Mouse (Mus musculus) hindbrain, embryonic 14.5 days (tissue): ENCODE data around the gene Mindy4. TPM values are rescaled to one million over a fixed set of nuclear protein-coding genes. Genes with fewer than 3 reads are reported as not detected.

ENCODE experiments used
- ATAC-seq: fragments of 200-750 bp; cut with Nextera tagmentation; 2 replicates; pipeline ENCODE4 v1.8.0; 2017; ENCODE audit warnings: moderate number of reproducible peaks, mild to moderate bottlenecking, moderate TSS enrichment, moderate library complexity; ENCODE audit not compliant: low FRiP score
- DNase-seq: peaks from one replicate; pipeline ENCODE4 v3.0.0-alpha.2; 2015; ENCODE audit warnings: low spot score
- H3K27ac ChIP-seq: fragments of 300-500 bp; sonication (generic); 2 replicates; pipeline ENCODE4 v1.5.1; 2014; ENCODE audit warnings: mild to moderate bottlenecking, moderate library complexity
- H3K27me3 ChIP-seq: fragments of 300-500 bp; sonication (generic); 2 replicates; pipeline ENCODE4 v1.6.1; 2014; ENCODE audit warnings: mild to moderate bottlenecking, low read length, mixed read lengths; ENCODE audit not compliant: control insufficient read depth, insufficient read depth
- H3K36me3 ChIP-seq: fragments of 300-500 bp; sonication (generic); replicated peaks from 2 replicates; pipeline ENCODE4 v1.6.1; 2014; ENCODE audit not compliant: control insufficient read depth, insufficient read depth
- H3K4me1 ChIP-seq: fragments of 300-500 bp; sonication (generic); replicated peaks from 2 replicates; pipeline ENCODE4 v1.6.1; 2014; ENCODE audit warnings: antibody characterized with exemption, low read length, mixed read lengths; ENCODE audit not compliant: control insufficient read depth, insufficient read depth
- H3K4me2 ChIP-seq: fragments of 300-500 bp; sonication (generic); replicated peaks from 2 replicates; pipeline ENCODE4 v1.6.1; 2014; ENCODE audit warnings: mild to moderate bottlenecking, moderate library complexity
- H3K4me3 ChIP-seq: fragments of 300-500 bp; sonication (generic); replicated peaks from 2 replicates; pipeline ENCODE4 v1.5.1; 2014; ENCODE audit warnings: mild to moderate bottlenecking, low read length
- H3K9ac ChIP-seq: fragments of 300-500 bp; sonication (generic); 2 replicates; pipeline ENCODE4 v1.6.1; 2014
- H3K9me3 ChIP-seq: fragments of 300-500 bp; sonication (generic); 2 replicates; pipeline ENCODE4 v1.6.1; 2016; ENCODE audit warnings: low read length; ENCODE audit not compliant: control insufficient read depth
- WGBS: fragments of 180-500 bp; shearing (Covaris S2); extraction: QIAGEN DNeasy Blood & Tissue Kit; methylation state at CpG from one replicate; pipeline ENCODE4 v1.1.7; 2014; 5-methylcytosine and 5-hydroxymethylcytosine counted together
- polyA plus RNA-seq: library from polyadenylated mRNA; unstranded; fragments of >200 nt; fragmentation: Nextera tagmentation; extraction: Ambion mirVana; gene quantifications from 2 replicates; pipeline ENCODE4 v1.2.1, GENCODE M21; 2014

Mindy4 gene
- polyA plus RNA-seq, 1 experiment from 2014 or later, result 14.2 TPM

- DNase-seq, result no peak
- H3K4me1 ChIP-seq, result no peaks in the 10 kb centered on the region
- H3K27ac ChIP-seq, result no peak overlapping the region
- H3K27me3 ChIP-seq, result no peaks in the 10 kb centered on the region
- 74% methylated on average over 6 of the region's 6 CpGs for WGBS
- H3K4me2 ChIP-seq, result no peak overlapping the region
- no peaks in the 10 kb centered on the region for H3K9me3 ChIP-seq
- no peaks in the 10 kb centered on the region for H3K36me3 ChIP-seq
- H3K4me3 ChIP-seq, result no peak overlapping the region
- ATAC-seq, result no peak
- no peak overlapping the region for H3K9ac ChIP-seq
These were observed 118.3 kb downstream of the Mindy4 start for GRCm38 (mm10) chr6:55321518-55321917.

GRCm38 (mm10) chr6:55322980-55323379 lies 119.8 kb downstream of the Mindy4 start:
- Histone ChIP-seq H3K27ac (no peak overlapping the region), H3K9ac (no peak overlapping the region), H3K4me1 (no peaks in the 10 kb centered on the region), H3K36me3 (no peaks in the 10 kb centered on the region), H3K9me3 (no peaks in the 10 kb centered on the region), H3K27me3 (no peaks in the 10 kb centered on the region), H3K4me3 (no peak overlapping the region), H3K4me2 (no peak overlapping the region)
- ATAC-seq, result no peak
- 86% methylated on average over 2 of the region's 2 CpGs for WGBS
- no peak for DNase-seq

- DNase-seq (no peak), ATAC-seq (no peak)
- no peak overlapping the region for H3K9ac ChIP-seq
- no peaks in the 10 kb centered on the region for H3K27me3 ChIP-seq
- no peaks in the 10 kb centered on the region for H3K4me1 ChIP-seq
- H3K9me3 ChIP-seq, result no peaks in the 10 kb centered on the region
- 90% methylated on average over 17 of the region's 17 CpGs for WGBS
- no peak overlapping the region for H3K4me2 ChIP-seq
- no peak overlapping the region for H3K27ac ChIP-seq
- no peak overlapping the region for H3K4me3 ChIP-seq
- H3K36me3 ChIP-seq, result no peaks in the 10 kb centered on the region
These were observed 120.9 kb downstream of the Mindy4 start for GRCm38 (mm10) chr6:55323908-55324634.

GRCm38 (mm10) chr6:55324785-55325184 lies 121.6 kb downstream of the Mindy4 start:
- Histone ChIP-seq H3K36me3 (no peaks in the 10 kb centered on the region), H3K4me1 (no peaks in the 10 kb centered on the region), H3K4me2 (no peak overlapping the region), H3K9ac (no peak overlapping the region), H3K27me3 (no peaks in the 10 kb centered on the region), H3K27ac (no peak overlapping the region), H3K9me3 (no peaks in the 10 kb centered on the region), H3K4me3 (no peak overlapping the region)
- ATAC-seq (no peak), DNase-seq (no peak)
- WGBS, result 77% methylated on average over 1 of the region's 1 CpGs

GRCm38 (mm10) chr6:55326299-55326698 lies 123.1 kb downstream of the Mindy4 start:
- WGBS, result 82% methylated on average over 4 of the region's 4 CpGs
- no peak overlapping the region for H3K4me2 ChIP-seq
- H3K36me3 ChIP-seq, result no peaks in the 10 kb centered on the region
- no peaks in the 10 kb centered on the region for H3K27me3 ChIP-seq
- ATAC-seq, result no peak
- no peak overlapping the region for H3K27ac ChIP-seq
- H3K4me1 ChIP-seq, result no peaks in the 10 kb centered on the region
- no peak overlapping the region for H3K4me3 ChIP-seq
- H3K9ac ChIP-seq, result no peak overlapping the region
- no peaks in the 10 kb centered on the region for H3K9me3 ChIP-seq
- no peak for DNase-seq

GRCm38 (mm10) chr6:55327326-55327725 lies 124.1 kb downstream of the Mindy4 start:
- no peak for DNase-seq
- WGBS, result 87% methylated on average over 13 of the region's 13 CpGs
- H3K9me3 ChIP-seq, result no peaks in the 10 kb centered on the region

GRCm38 (mm10) chr6:55328179-55328578 lies 125.0 kb downstream of the Mindy4 start:
- H3K9me3 ChIP-seq, result no peaks in the 10 kb centered on the region
- no peak for DNase-seq
- H3K9ac ChIP-seq, result no peak overlapping the region
- no peak overlapping the region for H3K4me2 ChIP-seq
- H3K4me1 ChIP-seq, result peaks cover 15% of the 10 kb centered on the region; the same call in 1 of the 2 replicates
- WGBS, result 80% methylated on average over 4 of the region's 4 CpGs
- ATAC-seq, result no peak
- H3K27me3 ChIP-seq, result no peaks in the 10 kb centered on the region
- no peaks in the 10 kb centered on the region for H3K36me3 ChIP-seq
- H3K27ac ChIP-seq, result no peak overlapping the region
- H3K4me3 ChIP-seq, result no peak overlapping the region

More at GRCm38 (mm10) chr6:55327326-55327725, 124.1 kb downstream of the Mindy4 start:
- no peak for ATAC-seq
- Histone ChIP-seq H3K27ac (no peak overlapping the region), H3K4me3 (no peak overlapping the region), H3K9ac (no peak overlapping the region), H3K27me3 (no peaks in the 10 kb centered on the region), H3K4me2 (no peak overlapping the region), H3K4me1 (peaks cover 9% of the 10 kb centered on the region; the same call in 1 of the 2 replicates), H3K36me3 (no peaks in the 10 kb centered on the region)

- ATAC-seq, result no peak
- H3K4me3 ChIP-seq, result no peak overlapping the region
- no peaks in the 10 kb centered on the region for H3K36me3 ChIP-seq
- H3K27me3 ChIP-seq, result no peaks in the 10 kb centered on the region
- DNase-seq, result no peak
- no peaks in the 10 kb centered on the region for H3K9me3 ChIP-seq
- peaks cover 24% of the 10 kb centered on the region; the same call in 1 of the 2 replicates for H3K4me1 ChIP-seq
- H3K9ac ChIP-seq, result no peak overlapping the region
- H3K27ac ChIP-seq, result no peak overlapping the region
- H3K4me2 ChIP-seq, result no peak overlapping the region
- WGBS, result 61% methylated on average over 6 of the region's 6 CpGs
These were observed 128.1 kb downstream of the Mindy4 start for GRCm38 (mm10) chr6:55331315-55331714.

GRCm38 (mm10) chr6:55332100-55332772 lies 129.1 kb downstream of the Mindy4 start:
- Histone ChIP-seq H3K27me3 (no peaks in the 10 kb centered on the region), H3K4me2 (no peak overlapping the region), H3K27ac (no peak overlapping the region), H3K4me3 (no peak overlapping the region), H3K9ac (no peak overlapping the region), H3K4me1 (peaks cover 25% of the 10 kb centered on the region; the same call in 1 of the 2 replicates), H3K36me3 (no peaks in the 10 kb centered on the region), H3K9me3 (no peaks in the 10 kb centered on the region)
- WGBS, result 54% methylated on average over 5 of the region's 5 CpGs
- ATAC-seq, result no peak
- peak; percentile 26 for DNase-seq
